Mouse (Mus musculus) CH12.LX (cell line): ENCODE results near the gene Odf4.

Experiments
- CTCF ChIP-seq, 2 experiments: IDR thresholded peaks in 1 of 2; conservative IDR thresholded peaks in 1 of 2; 2 replicates each; pipeline ENCODE4 v1.5.1; 2011 to 2012; ENCODE audit warnings: low read depth in 2 of 2, low read length in 2 of 2, improper control_type of control experiment in 1 of 2, inconsistent platforms in 1 of 2, mild to moderate bottlenecking in 1 of 2, moderate library complexity in 1 of 2
- MAX ChIP-seq: IDR thresholded peaks from 2 replicates; pipeline ENCODE4 v1.6.1; 2011; ENCODE audit warnings: low read length, improper control_type of control experiment
- MAZ ChIP-seq: IDR thresholded peaks from 2 replicates; pipeline ENCODE4 v1.6.1; 2012; ENCODE audit warnings: low read depth, mild to moderate bottlenecking, inconsistent platforms, low read length, improper control_type of control experiment, moderate library complexity
- RAD21 ChIP-seq: IDR thresholded peaks from 2 replicates; pipeline ENCODE4 v1.6.1; 2011; ENCODE audit warnings: low read depth, mild to moderate bottlenecking, low read length, improper control_type of control experiment, moderate library complexity
- SMC3 ChIP-seq: IDR thresholded peaks from 2 replicates; pipeline ENCODE4 v1.6.1; 2011; ENCODE audit warnings: low read depth, low read length, improper control_type of control experiment

DNA sequence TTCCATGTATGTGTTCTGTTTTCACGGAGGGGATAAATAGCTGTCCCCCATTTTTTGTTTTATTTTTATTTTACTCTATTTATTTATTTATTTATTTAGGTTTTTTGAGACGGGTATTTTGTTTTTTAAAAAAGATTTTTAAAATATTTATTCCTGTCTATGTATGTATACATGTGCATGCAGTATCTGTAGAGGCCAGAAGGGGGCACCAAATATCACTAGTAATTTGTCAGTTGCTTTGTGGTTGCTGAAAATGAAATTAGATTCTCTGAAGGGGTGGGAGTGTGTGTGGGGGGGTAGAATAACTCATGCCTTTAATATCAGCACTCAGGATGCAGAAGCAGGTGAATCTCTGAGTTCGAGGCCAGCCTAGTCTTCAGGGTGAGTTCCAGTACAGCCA is 39.0 kb upstream of the Odf4 start:
- TF ChIP-seq SMC3 (peak; percentile 80), CTCF (conservative IDR thresholded peaks at IDR 0.05 in 1 of 2, IDR thresholded peaks at IDR 0.05 in 1 of 2; ENCODE audit: low read depth in 2 of 2, low read length in 2 of 2) (peak in 1 of 2 experiments; percentile 88; a peak in 3 of 4 replicates), MAZ (0 out of 2 replicates have a peak, but pooled peaks have one; percentile 39), MAX (no peak), RAD21 (peak; percentile 77)
